ENCODE assay signal across 14 mouse cellular contexts in genomic region chr16:30491742-30492141, GRCm38 (mm10).
"Had no signal": no experiment of that assay in that cellular context is flagged by ENCODE, and none has a peak within 500 bp of the region (broad histone marks: within the 10 kb centered on the region; RNA-seq: fewer than 3 reads in every experiment).

No protein-coding gene starts in this region.

- H3K27me3 ChIP-seq: limb, embryonic 13.5 days; midbrain, embryonic 12.5 days; neural tube, embryonic 13.5 days had no signal

- H3K27ac ChIP-seq: limb, embryonic 13.5 days; liver, embryonic 14.5 days; lung, embryonic 15.5 days; midbrain, embryonic 12.5 days; neural tube, embryonic 13.5 days; stomach, postnatal 0 days had no signal

- ATAC-seq: inflammation-experienced regulatory T-cells, adult 6 months; midbrain, embryonic 16.5 days had no signal

- H3K9ac ChIP-seq: limb, embryonic 13.5 days; liver, embryonic 14.5 days; lung, embryonic 15.5 days; midbrain, embryonic 12.5 days; neural tube, embryonic 13.5 days had no signal

- H3K4me3 ChIP-seq: limb, embryonic 13.5 days; lung, embryonic 15.5 days; midbrain, embryonic 12.5 days; neural tube, embryonic 13.5 days had no signal

- H3K4me1 ChIP-seq: limb, embryonic 13.5 days; midbrain, embryonic 12.5 days had no signal

- H3K9me3 ChIP-seq: limb, embryonic 13.5 days; lung, embryonic 15.5 days; midbrain, embryonic 12.5 days; neural tube, embryonic 13.5 days had no signal

- H3K4me2 ChIP-seq: limb, embryonic 13.5 days; lung, embryonic 15.5 days; midbrain, embryonic 12.5 days; neural tube, embryonic 13.5 days had no signal

- DNase-seq: kidney, adult 2 months; kidney, postnatal 14 days; left cerebral cortex, postnatal 4 days; right cerebral cortex, adult 18-20 months; right cerebral cortex, postnatal 25 days; thymus, postnatal 4 days had no signal

- H3K36me3 ChIP-seq: limb, embryonic 13.5 days; lung, embryonic 15.5 days; midbrain, embryonic 12.5 days; neural tube, embryonic 13.5 days had no signal
